Mouse (Mus musculus): ENCODE results near the gene Olfr195. TPM values are rescaled to one million over a fixed set of nuclear protein-coding genes. Genes with fewer than 3 reads are reported as not detected.

Gene Olfr195
- not detected for polyA plus RNA-seq (2017; shearing (Covaris generic))

GRCm38 (mm10) chr16:59146746-59147145, at the start of gene Olfr195:
TSS of gene Olfr195 (plus strand) at chr16:59147046.

GRCm38 (mm10) chr16:59111781-59112180, 35.1 kb upstream of the Olfr195 start, which contains the start of gene Olfr193:
TSS of gene Olfr193 (minus strand) at chr16:59111881.

GRCm38 (mm10) chr16:59120969-59121368, 25.9 kb upstream of the Olfr195 start, which contains the start of gene Olfr194:
TSS of gene Olfr194 (minus strand) at chr16:59121069.

GRCm38 (mm10) chr16:59170354-59170753, 23.5 kb downstream of the Olfr195 start, which contains the start of gene Olfr196:
TSS of gene Olfr196 (minus strand) at chr16:59170454.

Other genes starting within 250 kb of the Olfr195 start
- not detected for gene Olfr181, start 218.3 kb upstream of the Olfr195 start, polyA plus RNA-seq (2017; shearing (Covaris generic))
- gene Olfr180, start 217.7 kb upstream of the Olfr195 start, polyA plus RNA-seq (2017; shearing (Covaris generic)), result not detected
- 0.15 TPM for gene Olfr183, start 151.7 kb upstream of the Olfr195 start, polyA plus RNA-seq (2017; shearing (Covaris generic))
- not detected for gene Olfr186, start 116.8 kb upstream of the Olfr195 start, polyA plus RNA-seq (2017; shearing (Covaris generic))
- gene Olfr187, start 107.3 kb upstream of the Olfr195 start, polyA plus RNA-seq (2017; shearing (Covaris generic)), result not detected
- gene Olfr190, start 69.0 kb upstream of the Olfr195 start, polyA plus RNA-seq (2017; shearing (Covaris generic)), result 0.15 TPM
- not detected for gene Olfr191, start 57.2 kb upstream of the Olfr195 start, polyA plus RNA-seq (2017; shearing (Covaris generic))
- not detected for gene Olfr193, start 35.2 kb upstream of the Olfr195 start, polyA plus RNA-seq (2017; shearing (Covaris generic))
- not detected for gene Olfr194, start 26.0 kb upstream of the Olfr195 start, polyA plus RNA-seq (2017; shearing (Covaris generic))
- gene Olfr196, start 23.4 kb downstream of the Olfr195 start, polyA plus RNA-seq (2017; shearing (Covaris generic)), result 0.67 TPM
- not detected for gene Olfr198, start 56.5 kb downstream of the Olfr195 start, polyA plus RNA-seq (2017; shearing (Covaris generic))
- gene Olfr199, start 72.7 kb downstream of the Olfr195 start, polyA plus RNA-seq (2017; shearing (Covaris generic)), result not detected
- not detected for gene Olfr201, start 125.6 kb downstream of the Olfr195 start, polyA plus RNA-seq (2017; shearing (Covaris generic))
- not detected for gene Olfr202, start 139.7 kb downstream of the Olfr195 start, polyA plus RNA-seq (2017; shearing (Covaris generic))
- gene Olfr203, start 151.8 kb downstream of the Olfr195 start, polyA plus RNA-seq (2017; shearing (Covaris generic)), result not detected
- gene Olfr204, start 171.2 kb downstream of the Olfr195 start, polyA plus RNA-seq (2017; shearing (Covaris generic)), result not detected
- gene Olfr205, start 184.1 kb downstream of the Olfr195 start, polyA plus RNA-seq (2017; shearing (Covaris generic)), result not detected
- not detected for gene Olfr206, start 202.2 kb downstream of the Olfr195 start, polyA plus RNA-seq (2017; shearing (Covaris generic))
- gene Olfr209, start 216.9 kb downstream of the Olfr195 start, polyA plus RNA-seq (2017; shearing (Covaris generic)), result not detected

All from naive thymus-derived CD4-positive, alpha-beta T cell, adult 5 months (primary cell).